Mouse (Mus musculus): Measurements from ENCODE around the gene Acox1. TPM values are rescaled to one million over a fixed set of nuclear protein-coding genes. Genes with fewer than 3 reads are reported as not detected.

The Acox1 gene
- polyA plus RNA-seq, 1 experiment = 1.7 TPM

- TF ChIP-seq GATA1 (IDR thresholded peaks at IDR 0.05; ENCODE audit: borderline replicate concordance, low read length) = no peak
- TF ChIP-seq FLI1 (IDR thresholded peaks at IDR 0.05; ENCODE audit: low read length) = no peak
- H3K4me1 ChIP-seq = peaks cover 72% of the 10 kb centered on the region
- H3K9me3 ChIP-seq = no peaks in the 10 kb centered on the region
- H3K27me3 ChIP-seq (replicated peaks) = no peaks in the 10 kb centered on the region
- peaks cover 27% of the 10 kb centered on the region for H3K36me3 ChIP-seq (replicated peaks; ENCODE audit: low read length)
- H3K4me3 ChIP-seq (replicated peaks) = peak overlapping the region; percentile 65
Observed at GRCm38 (mm10) chr11:116196866-116197583, 1.8 kb downstream of the Acox1 start.

DNA sequence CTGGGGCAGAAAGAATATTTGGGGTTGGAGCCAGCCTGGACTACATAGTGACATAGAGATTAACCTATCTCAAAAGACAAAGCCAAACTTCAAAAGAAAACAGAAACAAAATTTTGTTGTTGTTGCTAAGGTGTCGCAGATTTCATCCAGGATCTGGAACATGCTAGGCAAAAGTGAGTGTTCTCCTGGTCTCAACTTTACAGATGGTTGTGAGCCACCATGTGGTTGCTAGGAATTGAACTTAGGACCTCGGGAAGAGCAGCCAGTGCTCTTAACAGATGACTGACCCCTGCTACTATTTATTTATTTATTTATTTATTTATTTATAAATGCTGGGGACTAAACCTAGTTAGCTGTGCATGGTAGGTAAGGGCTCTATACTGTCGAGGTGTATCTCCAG, 2.5 kb downstream of the Acox1 start:
- TF ChIP-seq FLI1 (IDR thresholded peaks at IDR 0.05; ENCODE audit: low read length) = no peak
- no peak for TF ChIP-seq GATA1 (IDR thresholded peaks at IDR 0.05; ENCODE audit: borderline replicate concordance, low read length)
- Histone ChIP-seq H3K36me3 (replicated peaks; ENCODE audit: low read length) (peaks cover 30% of the 10 kb centered on the region), H3K4me3 (replicated peaks) (no peak overlapping the region), H3K4me1 (peaks cover 70% of the 10 kb centered on the region), H3K27me3 (replicated peaks) (no peaks in the 10 kb centered on the region), H3K9me3 (no peaks in the 10 kb centered on the region)

- H3K4me1 ChIP-seq = peaks cover 72% of the 10 kb centered on the region
- peaks cover 33% of the 10 kb centered on the region for H3K36me3 ChIP-seq (replicated peaks; ENCODE audit: low read length)
- no peaks in the 10 kb centered on the region for H3K27me3 ChIP-seq (replicated peaks)
- no peaks in the 10 kb centered on the region for H3K9me3 ChIP-seq
- TF ChIP-seq FLI1 (IDR thresholded peaks at IDR 0.05; ENCODE audit: low read length) (no peak), GATA1 (IDR thresholded peaks at IDR 0.05; ENCODE audit: borderline replicate concordance, low read length) (no peak)
- H3K4me3 ChIP-seq (replicated peaks) = peak overlapping the region; percentile 89
Observed at GRCm38 (mm10) chr11:116195252-116195651, 3.6 kb downstream of the Acox1 start.

DNA sequence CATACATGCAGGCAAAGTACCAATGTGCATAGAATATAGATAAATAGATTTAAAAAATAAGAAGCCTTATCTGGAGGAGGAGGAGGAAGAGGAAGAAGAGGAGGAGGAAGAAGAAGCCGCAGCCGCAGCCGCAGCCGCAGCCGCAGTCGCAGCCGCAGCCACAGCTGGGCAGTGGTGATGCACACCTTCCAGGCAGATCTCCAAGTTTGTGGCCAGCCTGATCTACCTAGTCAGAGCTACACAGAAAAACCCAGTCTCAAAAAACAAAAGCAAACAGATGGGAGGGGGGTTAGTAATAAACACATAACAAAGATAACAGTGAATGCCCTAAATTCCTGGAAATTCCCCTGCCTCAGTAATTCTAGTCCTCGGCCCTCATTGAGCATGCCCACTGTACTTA, 4.2 kb downstream of the Acox1 start:
- Histone ChIP-seq H3K4me1 (peaks cover 72% of the 10 kb centered on the region), H3K9me3 (no peaks in the 10 kb centered on the region), H3K36me3 (replicated peaks; ENCODE audit: low read length) (peaks cover 40% of the 10 kb centered on the region), H3K4me3 (replicated peaks) (peak overlapping the region; percentile 89), H3K27me3 (replicated peaks) (no peaks in the 10 kb centered on the region)
- TF ChIP-seq FLI1 (IDR thresholded peaks at IDR 0.05; ENCODE audit: low read length) (no peak), GATA1 (IDR thresholded peaks at IDR 0.05; ENCODE audit: borderline replicate concordance, low read length) (no peak)

DNA sequence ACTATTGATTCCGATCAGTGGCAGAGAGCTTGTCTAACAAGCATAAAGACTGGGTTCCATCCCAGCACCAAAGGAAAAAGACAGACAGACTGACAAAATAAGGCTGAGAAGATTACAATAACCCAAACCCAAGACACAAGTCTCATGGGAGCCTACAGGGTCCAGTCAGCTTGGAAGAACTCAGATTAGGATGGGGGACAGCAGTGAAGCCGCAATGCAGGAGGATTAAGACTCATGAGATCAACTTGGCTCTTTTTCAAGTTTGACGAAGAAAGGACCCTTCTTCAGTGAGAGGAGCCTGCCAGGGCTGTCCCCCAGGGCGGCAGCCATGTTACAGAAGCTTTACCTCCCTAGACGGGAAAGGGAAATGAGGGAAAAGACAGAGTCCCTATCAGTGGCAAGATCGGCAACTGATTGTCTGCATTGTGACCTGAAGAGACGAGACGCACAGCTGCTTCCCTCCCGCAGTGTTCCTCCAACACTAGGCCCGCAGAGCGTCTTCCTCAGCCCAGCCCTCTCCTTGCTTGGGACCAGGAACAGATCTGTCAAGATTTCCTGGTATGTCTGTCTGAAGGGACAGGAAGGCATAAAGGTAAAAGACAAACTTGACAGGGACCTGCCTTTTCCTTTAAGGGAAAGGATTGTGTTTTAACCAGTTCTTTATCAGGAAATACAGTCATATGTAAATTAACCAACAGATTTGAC, 11.5 kb downstream of the Acox1 start:
- no peaks in the 10 kb centered on the region for H3K27me3 ChIP-seq (replicated peaks)
- peaks cover 97% of the 10 kb centered on the region for H3K36me3 ChIP-seq (replicated peaks; ENCODE audit: low read length)
- H3K4me3 ChIP-seq (replicated peaks) = no peak overlapping the region
- no peak for TF ChIP-seq GATA1 (IDR thresholded peaks at IDR 0.05; ENCODE audit: borderline replicate concordance, low read length)
- no peak for TF ChIP-seq FLI1 (IDR thresholded peaks at IDR 0.05; ENCODE audit: low read length)
- H3K9me3 ChIP-seq = no peaks in the 10 kb centered on the region
- H3K4me1 ChIP-seq = peaks cover 59% of the 10 kb centered on the region

GRCm38 (mm10) chr11:116186360-116186759, 12.5 kb downstream of the Acox1 start:
- TF ChIP-seq GATA1 (IDR thresholded peaks at IDR 0.05; ENCODE audit: borderline replicate concordance, low read length) = no peak
- no peak for TF ChIP-seq FLI1 (IDR thresholded peaks at IDR 0.05; ENCODE audit: low read length)
- Histone ChIP-seq H3K9me3 (no peaks in the 10 kb centered on the region), H3K4me3 (replicated peaks) (no peak overlapping the region), H3K4me1 (peaks cover 56% of the 10 kb centered on the region), H3K27me3 (replicated peaks) (no peaks in the 10 kb centered on the region), H3K36me3 (replicated peaks; ENCODE audit: low read length) (peaks cover 100% of the 10 kb centered on the region)

- Histone ChIP-seq H3K27me3 (replicated peaks) (no peaks in the 10 kb centered on the region), H3K4me3 (replicated peaks) (no peak overlapping the region), H3K36me3 (replicated peaks; ENCODE audit: low read length) (peaks cover 96% of the 10 kb centered on the region), H3K4me1 (peaks cover 51% of the 10 kb centered on the region), H3K9me3 (no peaks in the 10 kb centered on the region)
- TF ChIP-seq FLI1 (IDR thresholded peaks at IDR 0.05; ENCODE audit: low read length) = no peak
- no peak for TF ChIP-seq GATA1 (IDR thresholded peaks at IDR 0.05; ENCODE audit: borderline replicate concordance, low read length)
Observed at GRCm38 (mm10) chr11:116185836-116186235, 13.0 kb downstream of the Acox1 start.

- H3K27me3 ChIP-seq (replicated peaks) = no peaks in the 10 kb centered on the region
- peaks cover 20% of the 10 kb centered on the region for H3K4me1 ChIP-seq
- no peak for TF ChIP-seq GATA1 (IDR thresholded peaks at IDR 0.05; ENCODE audit: borderline replicate concordance, low read length)
- TF ChIP-seq FLI1 (IDR thresholded peaks at IDR 0.05; ENCODE audit: low read length) = no peak
- peaks cover 93% of the 10 kb centered on the region for H3K36me3 ChIP-seq (replicated peaks; ENCODE audit: low read length)
- H3K4me3 ChIP-seq (replicated peaks) = no peak overlapping the region
- no peaks in the 10 kb centered on the region for H3K9me3 ChIP-seq
Observed at GRCm38 (mm10) chr11:116178411-116179121, 20.3 kb downstream of the Acox1 start.

DNA sequence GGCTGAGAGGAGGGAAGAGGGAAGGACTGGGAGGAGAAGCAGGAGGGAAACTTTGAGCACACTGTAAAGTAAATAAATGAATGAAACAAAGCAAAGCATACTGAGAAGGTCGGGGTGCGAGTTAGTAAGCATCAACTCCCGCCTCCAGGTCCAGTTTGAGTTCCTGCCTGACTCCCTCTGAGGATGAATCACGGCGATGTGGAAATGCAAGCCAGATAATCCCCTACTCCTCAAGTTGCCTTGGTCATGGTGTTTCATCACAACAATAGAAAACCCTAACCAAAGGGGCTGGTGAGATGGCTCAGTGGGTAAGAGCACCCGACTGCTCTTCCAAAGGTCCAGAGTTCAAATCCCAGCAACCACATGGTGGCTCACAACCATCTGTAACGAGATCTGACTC, 22.8 kb downstream of the Acox1 start:
- H3K4me1 ChIP-seq = peaks cover 12% of the 10 kb centered on the region
- H3K9me3 ChIP-seq = no peaks in the 10 kb centered on the region
- H3K4me3 ChIP-seq (replicated peaks) = no peak overlapping the region
- peaks cover 96% of the 10 kb centered on the region for H3K36me3 ChIP-seq (replicated peaks; ENCODE audit: low read length)
- TF ChIP-seq GATA1 (IDR thresholded peaks at IDR 0.05; ENCODE audit: borderline replicate concordance, low read length) (no peak), FLI1 (IDR thresholded peaks at IDR 0.05; ENCODE audit: low read length) (no peak)
- H3K27me3 ChIP-seq (replicated peaks) = no peaks in the 10 kb centered on the region

All from megakaryocyte, embryonic 14.5 days (primary cell).